Mouse (Mus musculus) adrenal gland, adult 18-20 months (tissue): ENCODE data around the gene Ntf5. TPM values are rescaled to one million over a fixed set of nuclear protein-coding genes. Genes with fewer than 3 reads are reported as not detected.
A peak's percentile ranks its signal among the peaks of the same experiment; 100 is the strongest.

Source experiments
- DNase-seq, 2 experiments: peaks; one replicate each; pipeline ENCODE4 v3.0.0; 2021 to 2022; ENCODE audit warnings: low spot score in 2 of 2
- total RNA-seq, 2 experiments: library from RNA; stranded (reverse); gene quantifications; 1 replicate in 1 of 2; 2 replicates in 1 of 2; pipeline ENCODE4 v1.2.3; 2021

Ntf5 gene
- total RNA-seq, 2 experiments from 2014 or later = 0.17 to 0.45 TPM

GRCm38 (mm10) chr7:45403532-45404261 is 9.8 kb upstream of the Ntf5 start:
- peak; percentile 53 to 71 for DNase-seq

GRCm38 (mm10) chr7:45405091-45406075 is 8.1 kb upstream of the Ntf5 start, which contains the start of gene Kcna7:
TSS of gene Kcna7 (plus strand) at chr7:45405653.
- peak; percentile 75 to 82 for DNase-seq

DNA sequence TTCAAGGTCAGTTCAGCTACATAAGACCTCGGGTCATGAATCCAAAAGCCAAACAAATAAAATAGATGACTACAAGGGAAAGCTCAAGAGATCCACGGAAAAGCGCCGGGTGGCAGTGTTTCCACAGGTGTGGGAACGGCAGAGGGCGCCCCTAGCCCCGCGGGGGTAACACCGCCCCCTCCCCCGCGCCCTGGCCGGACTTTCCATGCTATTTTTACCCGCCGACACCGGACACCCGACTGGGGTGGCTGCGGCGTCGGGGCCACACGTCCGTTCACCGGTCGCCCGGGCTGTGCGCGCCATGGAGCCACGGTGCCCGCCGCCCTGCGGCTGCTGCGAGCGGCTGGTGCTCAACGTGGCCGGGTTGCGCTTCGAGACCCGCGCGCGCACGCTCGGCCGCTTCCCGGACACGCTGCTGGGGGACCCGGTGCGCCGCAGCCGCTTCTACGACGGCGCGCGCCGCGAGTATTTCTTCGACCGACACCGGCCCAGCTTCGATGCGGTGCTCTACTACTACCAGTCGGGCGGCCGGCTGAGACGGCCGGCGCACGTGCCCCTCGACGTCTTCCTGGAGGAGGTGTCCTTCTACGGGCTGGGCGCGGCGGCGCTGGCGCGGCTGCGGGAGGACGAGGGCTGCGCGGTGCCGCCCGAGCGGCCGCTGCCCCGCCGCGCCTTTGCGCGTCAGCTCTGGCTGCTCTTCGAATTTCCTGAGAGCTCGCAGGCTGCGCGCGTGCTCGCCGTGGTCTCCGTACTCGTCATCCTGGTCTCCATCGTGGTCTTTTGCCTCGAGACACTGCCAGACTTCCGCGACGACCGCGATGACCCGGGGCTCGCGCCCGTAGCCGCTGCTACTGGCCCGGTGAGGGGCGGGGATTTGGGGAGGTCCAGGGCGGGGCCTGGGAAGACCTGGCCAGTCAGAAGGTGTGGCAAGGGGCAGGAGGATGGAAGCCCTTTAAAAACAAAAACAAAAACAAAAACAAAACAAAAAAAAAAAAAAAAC is 7.0 kb upstream of the Ntf5 start:
- DNase-seq = no peak

- no peak for DNase-seq
Observed at GRCm38 (mm10) chr7:45407836-45408235, 5.7 kb upstream of the Ntf5 start.

DNA sequence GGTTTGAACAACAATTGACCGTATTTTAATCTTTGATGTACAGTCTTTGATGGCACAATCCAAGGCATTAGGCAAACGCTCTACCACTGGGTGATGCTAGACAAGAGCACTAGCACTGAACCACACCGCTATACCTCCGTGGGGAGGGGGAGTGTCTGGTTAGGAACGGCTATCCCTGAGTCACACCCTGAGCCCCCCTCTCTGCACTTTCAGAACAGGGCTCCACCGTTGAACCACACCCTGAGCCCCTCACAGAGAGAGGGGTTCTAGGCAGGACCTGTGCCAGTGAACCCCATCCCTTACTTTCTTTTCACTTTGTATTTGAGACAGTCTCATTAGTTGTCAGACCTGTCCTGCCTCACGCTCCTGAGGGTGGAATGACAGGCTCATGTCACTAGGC is 5.1 kb upstream of the Ntf5 start:
- no peak for DNase-seq

DNA sequence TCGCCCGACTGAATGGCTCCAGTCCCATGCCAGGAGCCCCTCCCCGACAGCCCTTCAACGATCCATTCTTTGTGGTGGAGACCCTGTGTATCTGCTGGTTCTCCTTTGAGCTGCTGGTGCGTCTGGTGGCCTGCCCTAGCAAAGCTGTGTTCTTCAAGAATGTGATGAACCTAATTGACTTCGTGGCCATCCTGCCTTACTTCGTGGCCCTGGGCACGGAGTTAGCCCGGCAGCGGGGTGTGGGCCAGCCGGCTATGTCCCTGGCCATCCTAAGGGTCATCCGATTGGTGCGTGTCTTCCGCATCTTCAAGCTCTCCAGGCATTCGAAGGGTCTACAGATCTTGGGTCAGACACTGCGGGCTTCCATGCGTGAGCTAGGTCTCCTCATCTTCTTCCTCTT is 4.5 kb upstream of the Ntf5 start:
- DNase-seq = no peak

DNA sequence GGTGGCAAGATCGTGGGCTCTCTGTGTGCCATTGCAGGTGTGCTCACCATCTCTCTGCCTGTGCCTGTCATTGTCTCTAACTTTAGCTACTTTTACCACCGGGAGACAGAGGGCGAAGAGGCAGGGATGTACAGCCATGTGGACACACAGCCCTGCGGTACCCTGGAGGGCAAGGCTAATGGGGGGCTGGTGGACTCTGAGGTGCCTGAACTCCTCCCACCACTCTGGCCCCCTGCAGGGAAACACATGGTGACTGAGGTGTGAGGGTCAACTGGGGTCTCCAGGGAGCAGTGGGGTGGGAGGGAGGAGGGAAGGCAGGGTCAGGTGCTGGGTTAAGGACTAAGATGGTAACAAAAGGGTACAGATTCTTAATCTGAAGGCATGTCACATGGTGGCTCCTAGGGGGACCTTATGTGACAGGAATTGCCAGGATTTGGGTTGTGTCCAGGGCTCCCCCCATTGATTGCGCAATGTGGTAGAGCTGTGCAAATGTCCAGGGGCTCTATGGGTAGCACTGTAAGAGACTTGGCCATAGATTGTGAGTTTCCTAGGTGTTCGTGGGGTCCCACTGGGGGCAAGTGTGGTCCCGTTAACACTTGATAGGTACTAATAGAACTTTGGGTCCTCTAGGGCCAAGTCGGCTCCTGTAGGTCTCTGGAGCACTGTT is 3.9 kb upstream of the Ntf5 start:
- DNase-seq = no peak

DNA sequence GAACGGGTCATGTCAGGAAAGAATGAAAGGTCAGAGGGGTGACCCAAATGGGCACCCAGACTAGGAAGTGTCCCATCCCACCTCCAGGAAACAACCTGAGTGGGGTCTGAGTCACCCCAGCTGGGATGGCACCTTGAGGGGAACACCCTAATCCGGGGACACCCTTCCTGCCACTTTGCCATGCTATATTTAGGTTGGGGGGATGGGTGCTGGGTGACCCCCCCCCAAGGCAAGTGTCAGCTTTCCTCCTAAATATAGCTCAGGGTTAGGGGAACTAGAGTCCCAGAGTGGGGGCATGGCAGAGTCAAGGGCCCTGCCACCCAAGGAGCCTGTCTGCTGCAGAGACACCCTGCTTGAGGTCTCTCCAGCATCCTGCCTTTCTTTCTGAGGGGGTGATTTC is 1.1 kb upstream of the Ntf5 start:
- DNase-seq = no peak

GRCm38 (mm10) chr7:45413864-45414739 is 607 bp downstream of the Ntf5 start:
- DNase-seq = no peak

DNA sequence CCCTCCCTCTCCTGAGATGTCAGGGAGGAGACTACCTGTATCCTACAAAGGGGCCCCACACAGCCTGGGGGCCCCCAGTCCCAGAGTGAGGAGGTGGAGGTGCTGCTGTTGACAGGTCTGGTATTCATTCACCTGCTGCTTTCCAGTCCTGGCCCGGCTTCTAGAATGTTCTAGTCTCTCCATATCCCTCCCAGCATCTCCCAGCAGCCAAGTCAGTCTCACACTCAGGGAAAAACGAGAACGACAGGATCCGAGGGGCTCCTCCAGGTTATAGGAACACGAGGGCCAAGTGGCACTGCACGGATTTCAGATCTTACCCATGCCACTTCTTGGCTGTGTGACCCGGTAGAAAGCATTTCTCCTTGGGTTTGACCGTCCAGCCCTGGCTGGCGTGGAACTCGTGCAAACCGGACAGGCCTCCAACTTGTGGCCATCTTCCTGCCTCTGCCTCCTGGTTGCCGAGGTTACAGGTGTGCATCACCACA is 1.3 kb downstream of the Ntf5 start:
- DNase-seq = no peak

GRCm38 (mm10) chr7:45415636-45416035 is 2.1 kb downstream of the Ntf5 start:
- DNase-seq = no peak

GRCm38 (mm10) chr7:45417962-45418492 is 4.5 kb downstream of the Ntf5 start:
- DNase-seq = no peak

- DNase-seq = no peak
Observed at GRCm38 (mm10) chr7:45419859-45420614, 6.5 kb downstream of the Ntf5 start.

- DNase-seq = no peak
Observed at GRCm38 (mm10) chr7:45420615-45420919, 7.1 kb downstream of the Ntf5 start, which contains the start of gene Lhb. TSS of gene Lhb (plus strand) at chr7:45420820.

DNA sequence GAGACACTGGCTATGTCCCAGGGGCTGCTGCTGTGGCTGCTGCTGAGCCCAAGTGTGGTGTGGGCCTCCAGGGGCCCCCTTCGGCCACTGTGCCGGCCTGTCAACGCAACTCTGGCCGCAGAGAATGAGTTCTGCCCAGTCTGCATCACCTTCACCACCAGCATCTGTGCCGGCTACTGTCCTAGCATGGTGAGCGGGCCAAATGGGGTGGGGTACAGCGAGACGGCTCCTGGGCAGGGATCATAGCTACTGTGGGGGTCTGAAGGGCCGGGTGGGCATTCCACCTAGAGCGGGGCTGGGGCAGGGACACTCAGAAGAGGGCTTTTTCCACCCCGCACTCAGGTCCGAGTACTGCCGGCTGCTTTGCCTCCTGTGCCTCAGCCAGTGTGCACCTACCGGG is 7.7 kb downstream of the Ntf5 start:
- no peak for DNase-seq

DNA sequence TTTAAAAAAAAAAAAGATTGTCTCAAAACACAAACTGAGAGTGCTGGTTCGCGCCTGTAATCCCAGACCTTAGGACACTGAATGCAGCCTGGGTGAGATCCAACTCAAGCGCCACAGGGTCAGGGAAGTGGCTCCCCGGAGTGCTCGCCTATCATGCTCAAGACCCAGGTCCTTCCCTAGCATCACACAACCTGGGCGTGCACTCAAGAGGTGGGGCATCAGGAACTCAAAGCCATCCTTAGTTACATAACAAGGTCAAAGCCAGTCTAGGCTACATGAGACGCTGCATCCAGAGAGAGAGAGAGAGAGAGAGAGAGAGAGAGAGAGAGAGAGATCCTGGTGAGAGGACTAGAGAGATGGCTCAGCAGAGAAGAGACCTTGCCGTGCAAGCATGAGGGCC is 13.1 kb downstream of the Ntf5 start:
- DNase-seq = no peak

DNA sequence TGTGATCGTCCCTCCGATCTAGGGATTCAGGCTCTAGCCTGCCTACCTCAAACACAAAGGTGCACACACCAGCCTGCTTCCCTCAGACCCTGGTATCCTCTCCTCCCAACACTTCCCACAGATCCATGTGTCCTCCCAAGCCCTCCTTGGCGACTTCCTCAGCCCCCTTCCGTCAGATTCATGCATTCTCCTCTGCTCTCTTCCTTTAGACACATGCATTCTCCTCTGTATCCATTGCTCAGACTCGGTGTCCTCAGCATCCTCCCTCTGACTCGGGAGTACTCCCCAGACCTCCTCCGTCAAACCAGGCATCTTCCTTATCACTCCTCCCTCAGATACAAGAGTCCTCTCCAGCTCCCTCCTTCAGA is 20.3 kb downstream of the Ntf5 start:
- no peak for DNase-seq
